9 mouse cellular contexts compared by ENCODE assay signal in the genomic region with DNA sequence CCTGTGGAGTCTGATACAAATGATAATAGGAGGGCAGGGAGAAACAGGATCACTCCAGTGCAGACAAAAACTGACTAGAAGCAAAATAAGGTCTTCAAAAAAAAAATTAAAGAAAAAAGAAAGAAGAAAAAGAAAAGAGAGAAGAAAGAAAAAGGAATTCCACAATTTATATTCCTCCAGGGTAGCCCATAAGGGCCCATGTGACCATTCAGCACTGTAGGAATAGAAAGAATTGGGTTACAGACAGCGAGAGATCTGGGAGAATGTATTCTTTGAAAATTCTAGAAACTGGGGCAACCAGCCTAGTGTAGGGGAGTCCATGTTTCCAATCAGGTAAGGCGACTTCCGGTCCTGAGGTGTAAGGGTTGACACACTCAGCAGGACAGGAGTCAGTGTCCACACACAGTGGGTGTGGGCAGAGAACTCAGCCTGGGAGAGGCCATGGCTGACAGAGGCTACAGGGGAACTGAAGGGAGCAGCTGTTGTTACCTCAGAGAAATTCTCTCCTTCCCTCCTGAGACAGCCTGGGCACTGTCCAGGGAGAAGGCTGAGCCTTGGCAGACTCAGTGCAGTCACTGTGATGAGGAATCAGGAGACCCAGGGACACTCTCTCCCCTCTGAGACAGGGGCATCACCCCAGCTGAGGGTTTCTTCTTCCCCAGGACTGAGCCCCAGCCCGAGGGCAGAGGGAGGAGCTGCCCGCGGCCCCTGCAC. TPM values are rescaled to one million over a fixed set of nuclear protein-coding genes. Genes with fewer than 3 reads are reported as not detected.
DNase-seq lines count a peak whose midpoint lies in the region; ATAC-seq and TF ChIP-seq lines count a peak whose summit lies in the region.
"Not testable (repeated sequence)": the region's sequence is repeated elsewhere in the genome, so short reads cannot be mapped to it uniquely, and the experiment has no call there.
"Had no signal": no experiment of that assay in that cellular context is flagged by ENCODE, and none has a peak within 500 bp of the region (broad histone marks: within the 10 kb centered on the region; RNA-seq: fewer than 3 reads in every experiment).

No protein-coding gene starts in this region.

- H3K9me3 ChIP-seq in ES-Bruce4 (replicated peaks; ENCODE audit: control insufficient read depth, insufficient read depth, low read length, poor library complexity, severe bottlenecking); heart, embryonic 10.5 days; hindbrain, embryonic 14.5 days (ENCODE audit: control insufficient read depth, low read length); kidney, embryonic 15.5 days (replicated peaks); liver, embryonic 11.5 days (ENCODE audit: control insufficient read depth, low read length); midbrain, embryonic 11.5 days (ENCODE audit: control insufficient read depth, low read length); neural tube, embryonic 14.5 days (ENCODE audit: control insufficient read depth, low read length): not testable (repeated sequence)

- not testable (repeated sequence) for TF ChIP-seq EP300 in ES-Bruce4 (IDR thresholded peaks at IDR 0.05; ENCODE audit: insufficient read depth, low read depth, low read length)

- 19% methylated on average over 6 of the region's 6 CpGs for WGBS in heart, embryonic 10.5 days
- WGBS in hindbrain, embryonic 14.5 days = 50% methylated on average over 3 of the region's 6 CpGs
- 33% methylated on average over 6 of the region's 6 CpGs for WGBS in kidney, embryonic 15.5 days
- WGBS in liver, embryonic 11.5 days = 32% methylated on average over 4 of the region's 6 CpGs
- 42% methylated on average over 5 of the region's 6 CpGs for WGBS in midbrain, embryonic 11.5 days
- 69% methylated on average over 3 of the region's 6 CpGs for WGBS in neural tube, embryonic 14.5 days

- H3K4me3 ChIP-seq in ES-Bruce4 (ENCODE audit: low read depth, low read length) = peak overlapping the region; percentile 49
- H3K4me3 ChIP-seq in embryonic fibroblast, embryonic 13.5 days (ENCODE audit: insufficient read depth, low read length) = peak overlapping the region; percentile 34; the same call in 1 of the 2 replicates
- peak overlapping the region; percentile 66 for H3K4me3 ChIP-seq in heart, embryonic 10.5 days
- H3K4me3 ChIP-seq in hindbrain, embryonic 14.5 days (replicated peaks; ENCODE audit: low read length) = peak overlapping the region; percentile 49
- peak overlapping the region; percentile 52 for H3K4me3 ChIP-seq in kidney, embryonic 15.5 days (replicated peaks)
- peak overlapping the region; percentile 54 for H3K4me3 ChIP-seq in liver, embryonic 11.5 days (ENCODE audit: low read depth, low read length)
- peak overlapping the region; percentile 54 for H3K4me3 ChIP-seq in midbrain, embryonic 11.5 days (ENCODE audit: low read depth, low read length)
- peak overlapping the region; percentile 45 for H3K4me3 ChIP-seq in neural tube, embryonic 14.5 days (ENCODE audit: low read depth, low read length)

- not testable (repeated sequence) for TF ChIP-seq CTCF in ES-Bruce4 (IDR thresholded peaks at IDR 0.05; ENCODE audit: low read depth, low read length); embryonic fibroblast, embryonic 13.5 days (IDR thresholded peaks at IDR 0.05; ENCODE audit: borderline replicate concordance, insufficient read depth, low read length)

- H3K27ac ChIP-seq in ES-Bruce4 (ENCODE audit: insufficient read depth, low read length); embryonic fibroblast, embryonic 13.5 days (ENCODE audit: insufficient read depth, low read length); heart, embryonic 10.5 days; hindbrain, embryonic 14.5 days; kidney, embryonic 15.5 days; liver, embryonic 11.5 days (ENCODE audit: low read depth, low read length); midbrain, embryonic 11.5 days (ENCODE audit: low read depth, low read length); neural tube, embryonic 14.5 days (ENCODE audit: low read depth, low read length): not testable (repeated sequence)

- H3K27me3 ChIP-seq in ES-Bruce4 (ENCODE audit: control insufficient read depth, insufficient read depth, low read length, poor library complexity, severe bottlenecking); midbrain, embryonic 11.5 days (ENCODE audit: control insufficient read depth, insufficient read depth, low read length); neural tube, embryonic 14.5 days (ENCODE audit: control insufficient read depth, insufficient read depth, low read length): not testable (repeated sequence)
- peaks cover 52% of the 10 kb centered on the region for H3K27me3 ChIP-seq in heart, embryonic 10.5 days (ENCODE audit: insufficient read depth, poor library complexity, severe bottlenecking)
- peaks cover 25% of the 10 kb centered on the region for H3K27me3 ChIP-seq in hindbrain, embryonic 14.5 days (ENCODE audit: control insufficient read depth, insufficient read depth, low read length)
- peaks cover 45% of the 10 kb centered on the region for H3K27me3 ChIP-seq in kidney, embryonic 15.5 days
- H3K27me3 ChIP-seq in liver, embryonic 11.5 days (replicated peaks; ENCODE audit: control insufficient read depth, insufficient read depth, low read length) = peaks cover 35% of the 10 kb centered on the region

- peak overlapping the region; percentile 97 for H3K4me2 ChIP-seq in hindbrain, embryonic 14.5 days (replicated peaks)
- H3K4me2 ChIP-seq in kidney, embryonic 15.5 days = peak overlapping the region; percentile 97
- peak overlapping the region; percentile 78 for H3K4me2 ChIP-seq in liver, embryonic 11.5 days
- peak overlapping the region; percentile 97 for H3K4me2 ChIP-seq in midbrain, embryonic 11.5 days
- peak overlapping the region; percentile 98 for H3K4me2 ChIP-seq in neural tube, embryonic 14.5 days (ENCODE audit: low read depth, low read length)

- TF ChIP-seq POLR2A in ES-Bruce4 (IDR thresholded peaks at IDR 0.05; ENCODE audit: insufficient read depth, low read length); embryonic fibroblast, embryonic 13.5 days (IDR thresholded peaks at IDR 0.05; ENCODE audit: low read depth, low read length): not testable (repeated sequence)

- not testable (repeated sequence) for H3K4me1 ChIP-seq in ES-Bruce4 (ENCODE audit: control insufficient read depth, insufficient read depth, low read length); embryonic fibroblast, embryonic 13.5 days (ENCODE audit: control insufficient read depth, insufficient read depth, low read length); hindbrain, embryonic 14.5 days (replicated peaks; ENCODE audit: control insufficient read depth, insufficient read depth, low read length); liver, embryonic 11.5 days (replicated peaks; ENCODE audit: control insufficient read depth, insufficient read depth, low read length); midbrain, embryonic 11.5 days (ENCODE audit: control insufficient read depth, insufficient read depth, low read length); neural tube, embryonic 14.5 days (ENCODE audit: control insufficient read depth, insufficient read depth, low read length)
- peaks cover 13% of the 10 kb centered on the region; the same call in 1 of the 2 replicates for H3K4me1 ChIP-seq in heart, embryonic 10.5 days
- H3K4me1 ChIP-seq in kidney, embryonic 15.5 days = peaks cover 12% of the 10 kb centered on the region

- not testable (repeated sequence) for H3K36me3 ChIP-seq in ES-Bruce4 (ENCODE audit: control insufficient read depth, insufficient read depth, low read length, poor library complexity, severe bottlenecking); heart, embryonic 10.5 days; hindbrain, embryonic 14.5 days (replicated peaks; ENCODE audit: control insufficient read depth, insufficient read depth); kidney, embryonic 15.5 days; liver, embryonic 11.5 days (ENCODE audit: control insufficient read depth, insufficient read depth, low read length); midbrain, embryonic 11.5 days (ENCODE audit: control insufficient read depth, insufficient read depth, low read length); neural tube, embryonic 14.5 days (ENCODE audit: control insufficient read depth, insufficient read depth, low read length)

- peak; percentile 63 for DNase-seq in heart, embryonic 10.5 days (ENCODE audit: low spot score)
- DNase-seq in hindbrain, embryonic 14.5 days (ENCODE audit: low spot score); liver, embryonic 11.5 days (ENCODE audit: low spot score): not testable (repeated sequence)
- peak; percentile 81 for DNase-seq in midbrain, embryonic 11.5 days (ENCODE audit: low spot score, missing footprints)

- ATAC-seq in hindbrain, embryonic 14.5 days (ENCODE audit: low FRiP score); liver, embryonic 11.5 days (replicated peaks; ENCODE audit: low FRiP score); midbrain, embryonic 11.5 days (ENCODE audit: low FRiP score); neural tube, embryonic 14.5 days (ENCODE audit: low read depth): not testable (repeated sequence)
- ATAC-seq in kidney, embryonic 15.5 days (replicated peaks; ENCODE audit: low FRiP score) = peak; percentile 14; the same call in 1 of the 2 replicates

- 0 out of 2 replicates have a peak overlapping the region, but pooled peaks have one; percentile 3 for H3K9ac ChIP-seq in ES-Bruce4 (ENCODE audit: low read depth, poor library complexity, severe bottlenecking)
- H3K9ac ChIP-seq in hindbrain, embryonic 14.5 days = peak overlapping the region; percentile 60; the same call in 1 of the 2 replicates
- H3K9ac ChIP-seq in kidney, embryonic 15.5 days; liver, embryonic 11.5 days (ENCODE audit: low read depth, low read length); midbrain, embryonic 11.5 days (ENCODE audit: low read length): not testable (repeated sequence)
- H3K9ac ChIP-seq in neural tube, embryonic 14.5 days (replicated peaks; ENCODE audit: low read depth, low read length) = peak overlapping the region; percentile 55

RNA-seq across cellular contexts. Expression of gene Gm11127, which starts 24.5 kb away (rescaled TPM):
- polyA plus RNA-seq in ES-Bruce4 (2011; ENCODE audit: insufficient read depth, insufficient read length, low read depth, missing spikeins) = not detected in 2 replicates
- not detected in 2 replicates for polyA plus RNA-seq in embryonic fibroblast, embryonic 13.5 days (2011; ENCODE audit: insufficient read length, low read depth, missing spikeins)
- polyA plus RNA-seq in heart, embryonic 10.5 days (2016; fragmentation: Nextera tagmentation; extraction: Ambion mirVana) = not detected in 2 replicates
- polyA plus RNA-seq in hindbrain, embryonic 14.5 days (2014; fragmentation: Nextera tagmentation; extraction: Ambion mirVana) = 0.25 TPM in 1 of 2 replicates, not detected in the other
- polyA plus RNA-seq in kidney, embryonic 15.5 days (2015; fragmentation: Nextera tagmentation; extraction: Ambion mirVana) = not detected in 2 replicates
- not detected in 2 replicates for polyA plus RNA-seq in liver, embryonic 11.5 days (2014; fragmentation: Nextera tagmentation; extraction: Ambion mirVana)
- not detected in 2 replicates for polyA plus RNA-seq in midbrain, embryonic 11.5 days (2014; fragmentation: Nextera tagmentation; extraction: Ambion mirVana)
- not detected in 2 replicates for polyA plus RNA-seq in neural tube, embryonic 14.5 days (2014; fragmentation: Nextera tagmentation; extraction: Ambion mirVana)

RNA-seq across cellular contexts. Expression of gene Gm19684, which starts 38.8 kb away (rescaled TPM):
- polyA plus RNA-seq in ES-Bruce4 (2011; ENCODE audit: insufficient read depth, insufficient read length, low read depth, missing spikeins) = 0.41 TPM in 1 of 2 replicates, not detected in the other
- polyA plus RNA-seq in embryonic fibroblast, embryonic 13.5 days (2011; ENCODE audit: insufficient read length, low read depth, missing spikeins) = not detected in 2 replicates
- polyA plus RNA-seq in heart, embryonic 10.5 days (2016; fragmentation: Nextera tagmentation; extraction: Ambion mirVana) = not detected in 2 replicates
- not detected in 2 replicates for polyA plus RNA-seq in hindbrain, embryonic 14.5 days (2014; fragmentation: Nextera tagmentation; extraction: Ambion mirVana)
- not detected in 2 replicates for polyA plus RNA-seq in kidney, embryonic 15.5 days (2015; fragmentation: Nextera tagmentation; extraction: Ambion mirVana)
- not detected in 2 replicates for polyA plus RNA-seq in liver, embryonic 11.5 days (2014; fragmentation: Nextera tagmentation; extraction: Ambion mirVana)
- not detected in 2 replicates for polyA plus RNA-seq in midbrain, embryonic 11.5 days (2014; fragmentation: Nextera tagmentation; extraction: Ambion mirVana)
- not detected in 2 replicates for polyA plus RNA-seq in neural tube, embryonic 14.5 days (2014; fragmentation: Nextera tagmentation; extraction: Ambion mirVana)

RNA-seq across cellular contexts. Expression of gene Gm6034, which starts 39.9 kb away (rescaled TPM):
- polyA plus RNA-seq in ES-Bruce4 (2011; ENCODE audit: insufficient read depth, insufficient read length, low read depth, missing spikeins) = not detected in 2 replicates
- polyA plus RNA-seq in embryonic fibroblast, embryonic 13.5 days (2011; ENCODE audit: insufficient read length, low read depth, missing spikeins) = not detected in 2 replicates
- not detected in 2 replicates for polyA plus RNA-seq in heart, embryonic 10.5 days (2016; fragmentation: Nextera tagmentation; extraction: Ambion mirVana)
- polyA plus RNA-seq in hindbrain, embryonic 14.5 days (2014; fragmentation: Nextera tagmentation; extraction: Ambion mirVana) = not detected in 2 replicates
- not detected in 2 replicates for polyA plus RNA-seq in kidney, embryonic 15.5 days (2015; fragmentation: Nextera tagmentation; extraction: Ambion mirVana)
- polyA plus RNA-seq in liver, embryonic 11.5 days (2014; fragmentation: Nextera tagmentation; extraction: Ambion mirVana) = not detected in 2 replicates
- polyA plus RNA-seq in midbrain, embryonic 11.5 days (2014; fragmentation: Nextera tagmentation; extraction: Ambion mirVana) = not detected in 2 replicates
- polyA plus RNA-seq in neural tube, embryonic 14.5 days (2014; fragmentation: Nextera tagmentation; extraction: Ambion mirVana) = not detected in 2 replicates
- polyA plus RNA-seq: macrophage had no signal

RNA-seq across cellular contexts. Expression of gene H2-T22, which starts 40.1 kb away (rescaled TPM):
- polyA plus RNA-seq in ES-Bruce4 (2011; ENCODE audit: insufficient read depth, insufficient read length, low read depth, missing spikeins) = 17.3 and 18.2 TPM in 2 replicates
- 50.4 and 54.1 TPM in 2 replicates for polyA plus RNA-seq in embryonic fibroblast, embryonic 13.5 days (2011; ENCODE audit: insufficient read length, low read depth, missing spikeins)
- polyA plus RNA-seq in heart, embryonic 10.5 days (2016; fragmentation: Nextera tagmentation; extraction: Ambion mirVana) = 4.4 and 7.2 TPM in 2 replicates
- polyA plus RNA-seq in hindbrain, embryonic 14.5 days (2014; fragmentation: Nextera tagmentation; extraction: Ambion mirVana) = 7.2 and 8.0 TPM in 2 replicates
- polyA plus RNA-seq in kidney, embryonic 15.5 days (2015; fragmentation: Nextera tagmentation; extraction: Ambion mirVana) = 13.8 and 14.1 TPM in 2 replicates
- polyA plus RNA-seq in liver, embryonic 11.5 days (2014; fragmentation: Nextera tagmentation; extraction: Ambion mirVana) = 9.5 and 10.2 TPM in 2 replicates
- polyA plus RNA-seq in midbrain, embryonic 11.5 days (2014; fragmentation: Nextera tagmentation; extraction: Ambion mirVana) = 7.3 and 7.6 TPM in 2 replicates
- polyA plus RNA-seq in neural tube, embryonic 14.5 days (2014; fragmentation: Nextera tagmentation; extraction: Ambion mirVana) = 5.9 and 8.9 TPM in 2 replicates

RNA-seq across cellular contexts. Expression of gene Gm7030, which starts 46.5 kb away (rescaled TPM):
- polyA plus RNA-seq in ES-Bruce4 (2011; ENCODE audit: insufficient read depth, insufficient read length, low read depth, missing spikeins) = 0.81 and 1.4 TPM in 2 replicates
- not detected in 2 replicates for polyA plus RNA-seq in embryonic fibroblast, embryonic 13.5 days (2011; ENCODE audit: insufficient read length, low read depth, missing spikeins)
- not detected in 2 replicates for polyA plus RNA-seq in heart, embryonic 10.5 days (2016; fragmentation: Nextera tagmentation; extraction: Ambion mirVana)
- polyA plus RNA-seq in hindbrain, embryonic 14.5 days (2014; fragmentation: Nextera tagmentation; extraction: Ambion mirVana) = not detected in 2 replicates
- polyA plus RNA-seq in kidney, embryonic 15.5 days (2015; fragmentation: Nextera tagmentation; extraction: Ambion mirVana) = not detected in 2 replicates
- not detected in 2 replicates for polyA plus RNA-seq in liver, embryonic 11.5 days (2014; fragmentation: Nextera tagmentation; extraction: Ambion mirVana)
- not detected in 2 replicates for polyA plus RNA-seq in midbrain, embryonic 11.5 days (2014; fragmentation: Nextera tagmentation; extraction: Ambion mirVana)
- not detected in 2 replicates for polyA plus RNA-seq in neural tube, embryonic 14.5 days (2014; fragmentation: Nextera tagmentation; extraction: Ambion mirVana)
- polyA plus RNA-seq: macrophage had no signal
